Mouse (Mus musculus) C2C12 (cell line): ENCODE measurements at regions not wholly inside any gene's neighbourhood (a gene's known extent, or its start where the extent isn't known, plus 50 kb on each side); places are given as distances from the start of the nearest gene placed in this dataset.

Experiments used
- CEBPB ChIP-seq: IDR thresholded peaks from one replicate; pipeline ENCODE4 v1.6.1; 2011; ENCODE audit warnings: low read depth, mild to moderate bottlenecking, control low read depth, moderate library complexity
- CTCF ChIP-seq: IDR thresholded peaks from one replicate; pipeline ENCODE4 v1.5.1; 2011; ENCODE audit not compliant: control insufficient read depth, insufficient read depth, insufficient read length
- MAX ChIP-seq: IDR thresholded peaks from one replicate; pipeline ENCODE4 v1.6.1; 2011; ENCODE audit warnings: mild to moderate bottlenecking, control low read depth
- MYOD1 ChIP-seq: IDR thresholded peaks from one replicate; pipeline ENCODE4 v1.6.1; 2011; ENCODE audit warnings: low read depth; ENCODE audit not compliant: control insufficient read depth, insufficient read length
- MYOG ChIP-seq: IDR thresholded peaks from one replicate; pipeline ENCODE4 v1.6.1; 2011; ENCODE audit not compliant: control insufficient read depth, insufficient read length; ENCODE audit errors: extremely low read depth
- USF1 ChIP-seq: IDR thresholded peaks from one replicate; pipeline ENCODE4 v1.6.1; 2011; ENCODE audit warnings: low read depth, mild to moderate bottlenecking, control low read depth, moderate library complexity

GRCm38 (mm10) chr1:118756171-118756865, 128.6 kb downstream of the Tfcp2l1 start:
- TF ChIP-seq CTCF (no peak), MAX (no peak), CEBPB (no peak), MYOD1 (no peak), MYOG (no peak), USF1 (no peak)
